Mouse (Mus musculus) neural tube, embryonic 14.5 days (tissue): ENCODE data around the gene Ntn4. TPM values are rescaled to one million over a fixed set of nuclear protein-coding genes. Genes with fewer than 3 reads are reported as not detected.

Experiments used
- ATAC-seq: fragments of 200-750 bp; cut with Nextera tagmentation; 2 replicates; pipeline ENCODE4 v1.8.0; 2017; ENCODE audit warnings: low read depth, mild to moderate bottlenecking, moderate TSS enrichment, moderate library complexity
- H3K27ac ChIP-seq: fragments of 300-500 bp; sonication (generic); 2 replicates; pipeline ENCODE4 v1.5.1; 2014; ENCODE audit warnings: low read depth, mild to moderate bottlenecking, control low read depth, low read length, moderate library complexity, mixed read lengths
- H3K27me3 ChIP-seq: fragments of 300-500 bp; sonication (generic); 2 replicates; pipeline ENCODE4 v1.6.1; 2014; ENCODE audit warnings: low read length; ENCODE audit not compliant: control insufficient read depth, insufficient read depth
- H3K36me3 ChIP-seq: fragments of 300-500 bp; sonication (generic); 2 replicates; pipeline ENCODE4 v1.6.1; 2014; ENCODE audit warnings: low read length, mixed read lengths; ENCODE audit not compliant: control insufficient read depth, insufficient read depth
- H3K4me1 ChIP-seq: fragments of 300-500 bp; sonication (generic); 2 replicates; pipeline ENCODE4 v1.6.1; 2014; ENCODE audit warnings: low read length; ENCODE audit not compliant: control insufficient read depth, insufficient read depth
- H3K4me2 ChIP-seq: fragments of 300-500 bp; sonication (generic); 2 replicates; pipeline ENCODE4 v1.6.1; 2014; ENCODE audit warnings: mild to moderate bottlenecking, low read depth, low read length, control low read depth
- H3K4me3 ChIP-seq: fragments of 300-500 bp; sonication (generic); 2 replicates; pipeline ENCODE4 v1.5.1; 2014; ENCODE audit warnings: low read depth, low read length, control low read depth, mixed read lengths
- H3K9ac ChIP-seq: fragments of 300-500 bp; sonication (generic); replicated peaks from 2 replicates; pipeline ENCODE4 v1.6.1; 2014; ENCODE audit warnings: low read depth, mild to moderate bottlenecking, control low read depth, low read length, mixed read lengths
- H3K9me3 ChIP-seq: fragments of 300-500 bp; sonication (generic); 2 replicates; pipeline ENCODE4 v1.6.1; 2016; ENCODE audit warnings: low read length; ENCODE audit not compliant: control insufficient read depth
- WGBS: fragments of 180-500 bp; shearing (Covaris S2); extraction: QIAGEN DNeasy Blood & Tissue Kit; methylation state at CpG from one replicate; pipeline ENCODE4 v1.1.7; 2014; 5-methylcytosine and 5-hydroxymethylcytosine counted together
- polyA plus RNA-seq: library from polyadenylated mRNA; unstranded; fragments of >200 nt; fragmentation: Nextera tagmentation; extraction: Ambion mirVana; gene quantifications from 2 replicates; pipeline ENCODE4 v1.2.1, GENCODE M21; 2014

Gene Ntn4
- polyA plus RNA-seq, 1 experiment from 2014 or later, result 1.7 TPM

DNA sequence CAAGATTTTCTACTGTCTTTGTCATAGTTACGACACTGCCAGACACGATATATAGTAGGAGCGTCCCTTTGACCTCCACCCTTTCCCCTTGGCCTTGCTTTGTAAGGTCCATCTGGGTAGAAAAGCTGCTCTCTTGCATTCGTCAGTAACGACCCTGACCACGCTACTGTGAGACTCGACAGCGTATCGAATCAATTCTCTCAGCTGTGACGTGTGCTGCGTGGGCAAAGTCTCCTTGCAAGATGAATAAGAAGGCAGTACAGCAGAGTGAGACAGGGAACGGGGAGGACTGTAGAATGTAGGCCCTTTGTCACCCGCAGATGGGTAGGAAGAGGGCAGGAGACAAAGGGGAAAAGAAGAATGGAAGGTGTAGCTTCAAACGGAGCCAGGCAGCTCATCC, 110.8 kb downstream of the Ntn4 start:
- Histone ChIP-seq H3K4me2 (no peak overlapping the region), H3K4me3 (no peak overlapping the region), H3K27ac (no peak overlapping the region), H3K4me1 (no peaks in the 10 kb centered on the region), H3K36me3 (no peaks in the 10 kb centered on the region), H3K9me3 (no peaks in the 10 kb centered on the region), H3K27me3 (no peaks in the 10 kb centered on the region), H3K9ac (no peak overlapping the region)
- 16% methylated on average over 14 of the region's 14 CpGs for WGBS
- no peak for ATAC-seq

DNA sequence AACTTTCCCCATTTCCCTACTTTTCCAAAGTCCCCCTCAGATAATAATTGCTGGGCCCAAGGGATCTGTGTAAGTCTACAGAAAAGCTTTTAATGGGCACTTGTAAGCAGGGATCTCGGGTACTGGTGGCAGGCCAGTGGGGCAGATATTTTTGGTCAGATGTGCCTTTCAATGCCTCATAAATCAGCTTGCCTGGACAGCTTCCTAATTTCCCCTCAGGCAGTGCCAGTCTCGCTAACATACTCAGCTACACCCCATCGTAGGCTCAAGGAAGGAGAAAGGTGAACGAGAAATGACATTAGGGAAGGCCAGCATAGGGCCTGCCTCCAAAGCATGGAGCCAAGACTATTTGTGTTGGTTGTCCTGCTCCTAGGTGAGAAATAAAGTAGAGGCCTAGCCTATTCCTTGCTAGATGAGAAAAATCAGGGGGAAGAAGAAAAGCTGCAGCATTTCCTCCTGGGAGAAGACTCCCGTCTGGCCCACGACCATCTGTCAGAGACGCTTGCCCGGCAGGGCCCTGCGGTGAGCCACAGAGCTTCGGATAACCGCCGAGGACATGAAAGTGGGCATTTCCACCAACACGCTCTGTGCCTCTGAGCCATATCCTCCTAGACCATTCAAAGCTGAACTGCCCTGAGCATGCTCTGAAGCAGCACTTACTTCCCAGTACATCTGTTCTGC, 113.4 kb downstream of the Ntn4 start:
- 51% methylated on average over 13 of the region's 13 CpGs for WGBS

DNA sequence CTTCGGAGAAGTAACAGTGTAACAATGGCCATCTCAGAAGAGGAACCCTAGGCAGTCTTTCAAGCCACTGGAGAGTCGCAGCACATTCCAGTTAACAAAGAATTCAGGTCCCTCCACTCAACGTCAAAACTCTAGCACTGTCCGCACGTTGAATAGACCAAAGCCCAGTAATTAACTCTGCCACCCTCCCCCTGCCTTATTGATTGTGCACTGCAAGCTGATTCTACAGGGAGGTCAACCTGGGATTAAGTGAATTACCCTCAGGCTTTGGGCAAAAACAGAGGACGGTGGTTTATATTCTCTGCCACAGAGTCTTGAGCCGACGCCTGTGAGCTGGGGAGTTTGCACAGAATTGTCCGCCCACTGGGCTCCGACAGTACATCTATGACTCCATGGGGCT, 115.7 kb downstream of the Ntn4 start:
- Histone ChIP-seq H3K9ac (no peak overlapping the region), H3K4me2 (no peak overlapping the region), H3K36me3 (no peaks in the 10 kb centered on the region), H3K9me3 (no peaks in the 10 kb centered on the region), H3K27me3 (no peaks in the 10 kb centered on the region), H3K4me3 (no peak overlapping the region), H3K4me1 (no peaks in the 10 kb centered on the region), H3K27ac (no peak overlapping the region)
- WGBS, result 38% methylated on average over 10 of the region's 10 CpGs
- ATAC-seq, result no peak

More for the DNA sequence above, 113.4 kb downstream of the Ntn4 start:
- no peak overlapping the region for H3K9ac ChIP-seq
- no peak for ATAC-seq
- H3K4me2 ChIP-seq, result no peak overlapping the region
- H3K27me3 ChIP-seq, result no peaks in the 10 kb centered on the region
- no peak overlapping the region for H3K4me3 ChIP-seq
- no peaks in the 10 kb centered on the region for H3K4me1 ChIP-seq
- H3K36me3 ChIP-seq, result no peaks in the 10 kb centered on the region
- no peak overlapping the region for H3K27ac ChIP-seq
- no peaks in the 10 kb centered on the region for H3K9me3 ChIP-seq

DNA sequence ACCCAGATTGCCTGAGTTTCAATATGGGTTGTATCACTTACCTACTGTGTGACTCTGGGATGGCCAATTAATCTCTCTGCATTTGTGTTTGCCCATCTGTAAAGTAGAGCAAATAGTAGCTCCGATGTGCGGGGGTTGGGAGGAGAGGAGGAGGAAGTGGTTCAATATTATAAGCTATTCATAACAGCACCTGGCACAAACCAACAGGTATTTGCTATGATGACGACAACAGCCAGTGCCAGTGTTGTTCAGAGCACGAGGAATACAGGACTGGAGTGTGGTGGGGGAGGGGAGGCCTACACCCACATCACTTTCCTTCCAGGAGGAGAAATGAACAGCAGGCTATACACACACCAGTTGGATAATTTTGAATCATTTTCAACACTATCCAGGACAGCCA, 119.2 kb downstream of the Ntn4 start:
- Histone ChIP-seq H3K27me3 (no peaks in the 10 kb centered on the region), H3K4me1 (no peaks in the 10 kb centered on the region), H3K4me3 (no peak overlapping the region), H3K27ac (no peak overlapping the region), H3K9ac (no peak overlapping the region), H3K4me2 (no peak overlapping the region), H3K36me3 (no peaks in the 10 kb centered on the region), H3K9me3 (no peaks in the 10 kb centered on the region)
- WGBS, result 77% methylated on average over 4 of the region's 4 CpGs
- no peak for ATAC-seq

DNA sequence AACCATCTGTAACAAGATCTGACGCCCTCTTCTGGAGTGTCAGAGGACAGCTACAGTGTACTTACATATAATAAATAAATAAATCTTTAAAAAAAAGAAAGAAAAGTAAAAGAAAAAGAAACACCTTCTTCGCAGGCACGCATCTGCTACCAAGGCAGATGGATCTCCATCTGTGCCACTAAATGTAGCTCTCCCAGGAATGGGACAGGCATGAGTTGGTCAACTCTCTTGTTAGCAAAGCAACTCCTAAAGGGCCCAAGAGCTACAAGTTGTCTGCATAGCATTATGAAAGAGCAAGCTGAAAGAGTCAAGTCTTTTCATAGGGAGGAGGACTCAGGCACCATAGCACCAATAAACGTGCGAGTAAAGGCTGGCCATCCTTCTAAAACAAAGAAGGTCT, 119.9 kb downstream of the Ntn4 start:
- H3K27ac ChIP-seq, result no peak overlapping the region
- 79% methylated on average over 5 of the region's 5 CpGs for WGBS
- no peak for ATAC-seq
- no peak overlapping the region for H3K9ac ChIP-seq
- H3K36me3 ChIP-seq, result no peaks in the 10 kb centered on the region
- no peaks in the 10 kb centered on the region for H3K4me1 ChIP-seq
- no peaks in the 10 kb centered on the region for H3K9me3 ChIP-seq
- H3K4me3 ChIP-seq, result no peak overlapping the region
- no peaks in the 10 kb centered on the region for H3K27me3 ChIP-seq
- no peak overlapping the region for H3K4me2 ChIP-seq

DNA sequence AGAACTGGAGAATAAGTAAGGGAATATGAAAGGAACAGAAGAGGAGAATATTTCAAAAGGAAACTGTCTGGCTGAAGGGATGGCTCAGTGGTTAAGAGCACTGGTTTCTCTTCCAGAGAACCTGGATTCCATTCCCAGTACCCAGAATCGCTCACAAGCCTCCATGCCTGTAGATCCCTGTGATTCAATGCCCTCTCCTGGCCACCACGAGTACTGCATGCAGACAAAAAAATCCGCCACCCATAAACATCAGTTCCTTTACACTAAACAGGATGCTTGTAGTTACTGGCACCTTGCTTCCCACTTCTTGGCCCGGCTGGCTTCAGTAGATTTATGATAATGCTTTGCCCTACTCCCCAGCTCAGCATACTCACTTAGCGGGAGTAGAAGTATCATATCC, 122.6 kb downstream of the Ntn4 start:
- Histone ChIP-seq H3K9ac (no peak overlapping the region), H3K4me3 (no peak overlapping the region), H3K27ac (no peak overlapping the region), H3K4me1 (no peaks in the 10 kb centered on the region), H3K27me3 (no peaks in the 10 kb centered on the region), H3K4me2 (no peak overlapping the region), H3K9me3 (no peaks in the 10 kb centered on the region), H3K36me3 (no peaks in the 10 kb centered on the region)
- ATAC-seq, result no peak
- WGBS, result 36% methylated on average over 5 of the region's 5 CpGs

DNA sequence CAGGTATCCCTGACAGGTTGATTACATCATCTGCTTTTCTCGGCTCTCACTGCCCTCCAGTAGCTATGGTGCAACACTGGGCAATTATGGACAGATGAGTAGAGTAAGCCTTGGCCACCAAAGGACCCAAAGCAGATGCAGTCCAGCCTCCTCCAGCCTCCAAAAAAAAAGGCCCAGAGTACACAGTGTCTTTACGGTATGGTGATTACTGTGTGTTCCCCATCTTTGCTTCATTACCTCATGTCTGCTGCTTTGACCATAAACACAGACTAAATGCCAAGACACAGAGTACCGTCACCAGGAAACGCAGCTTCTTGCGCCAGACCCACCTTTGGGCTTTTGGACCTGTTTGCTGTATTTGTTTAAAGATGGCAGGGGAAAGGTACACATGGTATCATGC, 125.7 kb downstream of the Ntn4 start:
- H3K9ac ChIP-seq, result no peak overlapping the region
- WGBS, result 86% methylated on average over 5 of the region's 5 CpGs
- no peak overlapping the region for H3K4me2 ChIP-seq

DNA sequence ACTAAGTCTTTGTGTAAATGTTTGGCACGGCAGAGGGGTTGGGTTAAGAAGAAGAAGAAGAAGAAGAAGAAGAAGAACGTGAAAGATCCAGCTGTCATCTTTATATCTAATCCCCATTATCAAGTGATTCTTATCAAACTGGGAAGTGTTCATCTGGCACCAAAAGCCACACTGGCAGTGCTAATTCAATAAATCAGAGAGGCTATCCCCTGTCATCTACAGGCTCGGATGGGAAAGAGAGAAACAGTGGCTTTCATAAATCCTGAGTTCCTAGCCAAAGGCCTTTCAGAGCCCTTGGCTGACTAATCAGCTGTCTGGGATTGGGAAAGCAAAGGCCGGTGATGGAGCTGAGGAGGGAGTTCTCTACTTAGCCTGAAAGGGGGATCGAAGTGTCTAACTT, 126.8 kb downstream of the Ntn4 start:
- H3K9me3 ChIP-seq, result no peaks in the 10 kb centered on the region
- H3K27me3 ChIP-seq, result no peaks in the 10 kb centered on the region
- H3K4me1 ChIP-seq, result no peaks in the 10 kb centered on the region
- no peak overlapping the region for H3K4me3 ChIP-seq
- no peak for ATAC-seq
- no peaks in the 10 kb centered on the region for H3K36me3 ChIP-seq
- H3K9ac ChIP-seq, result no peak overlapping the region
- WGBS, result 68% methylated on average over 5 of the region's 5 CpGs
- H3K27ac ChIP-seq, result no peak overlapping the region
- no peak overlapping the region for H3K4me2 ChIP-seq

More for the DNA sequence above, 125.7 kb downstream of the Ntn4 start:
- Histone ChIP-seq H3K36me3 (no peaks in the 10 kb centered on the region), H3K4me1 (no peaks in the 10 kb centered on the region), H3K9me3 (no peaks in the 10 kb centered on the region), H3K27ac (no peak overlapping the region), H3K27me3 (no peaks in the 10 kb centered on the region), H3K4me3 (no peak overlapping the region)
- no peak for ATAC-seq

DNA sequence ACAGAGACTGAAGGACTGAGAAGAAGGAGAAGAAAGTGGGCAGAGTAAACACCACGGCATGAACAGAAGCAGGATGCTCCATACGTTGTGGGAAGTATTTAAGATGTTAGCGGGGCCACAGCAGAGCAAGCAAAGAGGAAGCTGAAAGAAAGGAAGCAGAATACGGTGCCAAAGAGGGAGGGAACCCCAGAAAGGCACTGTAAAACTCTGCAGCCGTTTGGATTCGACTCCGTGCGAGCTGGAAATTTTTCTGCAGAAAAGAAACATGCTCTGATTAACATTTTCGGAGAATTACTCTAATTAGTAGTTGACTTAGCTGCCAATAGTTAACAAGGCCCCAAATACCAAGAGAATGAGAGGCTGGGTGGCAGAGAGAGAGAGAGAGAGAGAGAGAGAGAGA, 127.7 kb downstream of the Ntn4 start:
- 69% methylated on average over 9 of the region's 9 CpGs for WGBS

More for the DNA sequence above, 127.7 kb downstream of the Ntn4 start:
- Histone ChIP-seq H3K9ac (no peak overlapping the region), H3K4me1 (no peaks in the 10 kb centered on the region), H3K27ac (no peak overlapping the region), H3K36me3 (no peaks in the 10 kb centered on the region), H3K4me2 (no peak overlapping the region), H3K27me3 (no peaks in the 10 kb centered on the region), H3K9me3 (no peaks in the 10 kb centered on the region), H3K4me3 (no peak overlapping the region)
- no peak for ATAC-seq
